In genomic region chr13:17037899-17038298, GRCm38 (mm10) we compare ENCODE assay signal across 21 mouse cellular contexts.
DNase-seq lines count a peak whose midpoint lies in the region; ATAC-seq and TF ChIP-seq lines count a peak whose summit lies in the region.
"Had no signal": no experiment of that assay in that cellular context is flagged by ENCODE, and none has a peak within 500 bp of the region (broad histone marks: within the 10 kb centered on the region; RNA-seq: fewer than 3 reads in every experiment).

No protein-coding gene starts in this region.

- TF ChIP-seq CTCF in intestine, postnatal 0 days (IDR thresholded peaks at IDR 0.05; ENCODE audit: low read depth), result no peak
- TF ChIP-seq CTCF in stomach, postnatal 0 days (IDR thresholded peaks at IDR 0.05; ENCODE audit: low read depth), result no peak
- TF ChIP-seq CTCF in embryonic fibroblast, embryonic 13.5 days (IDR thresholded peaks at IDR 0.05; ENCODE audit: borderline replicate concordance, insufficient read depth, low read length), result no peak

- 0 out of 2 replicates have a peak, but pooled peaks have one; percentile 25 for ATAC-seq in intestine, embryonic 15.5 days
- ATAC-seq in intestine, postnatal 0 days, result no peak
- ATAC-seq in stomach, embryonic 16.5 days (ENCODE audit: insufficient read depth, low FRiP score), result no peak
- ATAC-seq in stomach, postnatal 0 days (ENCODE audit: low FRiP score, low TSS enrichment), result no peak
- ATAC-seq in neural tube, embryonic 15.5 days (ENCODE audit: low FRiP score), result no peak
- ATAC-seq: activated CD4-positive, CD25-positive, alpha-beta regulatory T cell, adult 4 months; forebrain, embryonic 15.5 days had no signal

- TF ChIP-seq EP300 in stomach, postnatal 0 days (optimal IDR thresholded peaks at IDR 0.05), result no peak

- no peak overlapping the region for H3K4me2 ChIP-seq in intestine, embryonic 15.5 days (replicated peaks)
- no peak overlapping the region for H3K4me2 ChIP-seq in intestine, postnatal 0 days (replicated peaks; ENCODE audit: low read depth)
- peak overlapping the region; percentile 4; the same call in 1 of the 2 replicates for H3K4me2 ChIP-seq in stomach, embryonic 16.5 days (ENCODE audit: low read depth, low read length)
- H3K4me2 ChIP-seq in stomach, postnatal 0 days (replicated peaks; ENCODE audit: low read depth), result no peak overlapping the region
- peak overlapping the region; percentile 33 for H3K4me2 ChIP-seq in myocyte (ENCODE audit: low read depth)
- H3K4me2 ChIP-seq in neural tube, embryonic 15.5 days, result no peak overlapping the region
- H3K4me2 ChIP-seq: embryonic facial prominence, embryonic 12.5 days; forebrain, embryonic 15.5 days; heart, embryonic 11.5 days; heart, embryonic 15.5 days; hindbrain, embryonic 15.5 days had no signal

- H3K36me3 ChIP-seq in intestine, embryonic 15.5 days, result no peaks in the 10 kb centered on the region
- H3K36me3 ChIP-seq in intestine, postnatal 0 days (ENCODE audit: control insufficient read depth, insufficient read depth), result no peaks in the 10 kb centered on the region
- no peaks in the 10 kb centered on the region for H3K36me3 ChIP-seq in stomach, embryonic 16.5 days (ENCODE audit: control insufficient read depth, insufficient read depth, low read length)
- H3K36me3 ChIP-seq in stomach, postnatal 0 days (ENCODE audit: control insufficient read depth, insufficient read depth, low read length), result no peaks in the 10 kb centered on the region
- H3K36me3 ChIP-seq in myocyte (ENCODE audit: control insufficient read depth, insufficient read depth), result no peaks in the 10 kb centered on the region
- no peaks in the 10 kb centered on the region for H3K36me3 ChIP-seq in neural tube, embryonic 15.5 days
- H3K36me3 ChIP-seq: embryonic facial prominence, embryonic 12.5 days; forebrain, embryonic 15.5 days; heart, embryonic 15.5 days; hindbrain, embryonic 15.5 days had no signal

- H3K9me3 ChIP-seq in intestine, embryonic 15.5 days, result no peaks in the 10 kb centered on the region
- no peaks in the 10 kb centered on the region for H3K9me3 ChIP-seq in intestine, postnatal 0 days (ENCODE audit: control insufficient read depth)
- no peaks in the 10 kb centered on the region for H3K9me3 ChIP-seq in stomach, embryonic 16.5 days (replicated peaks; ENCODE audit: control insufficient read depth, low read length)
- H3K9me3 ChIP-seq in stomach, postnatal 0 days (ENCODE audit: control insufficient read depth, low read length), result no peaks in the 10 kb centered on the region
- no peaks in the 10 kb centered on the region for H3K9me3 ChIP-seq in neural tube, embryonic 15.5 days (replicated peaks)
- H3K9me3 ChIP-seq: embryonic facial prominence, embryonic 12.5 days; forebrain, embryonic 15.5 days; heart, embryonic 15.5 days; hindbrain, embryonic 15.5 days had no signal

- H3K27me3 ChIP-seq in intestine, embryonic 15.5 days (replicated peaks), result no peaks in the 10 kb centered on the region
- no peaks in the 10 kb centered on the region for H3K27me3 ChIP-seq in intestine, postnatal 0 days (replicated peaks; ENCODE audit: control insufficient read depth, insufficient read depth, low read length)
- H3K27me3 ChIP-seq in stomach, embryonic 16.5 days (ENCODE audit: control insufficient read depth, insufficient read depth, low read length), result no peaks in the 10 kb centered on the region
- H3K27me3 ChIP-seq in stomach, postnatal 0 days (ENCODE audit: control insufficient read depth, insufficient read depth, low read length), result no peaks in the 10 kb centered on the region
- H3K27me3 ChIP-seq in myocyte (ENCODE audit: control insufficient read depth, insufficient read depth, insufficient read length), result no peaks in the 10 kb centered on the region
- H3K27me3 ChIP-seq in neural tube, embryonic 15.5 days (replicated peaks), result no peaks in the 10 kb centered on the region
- H3K27me3 ChIP-seq: embryonic facial prominence, embryonic 12.5 days; forebrain, embryonic 15.5 days; heart, embryonic 15.5 days; hindbrain, embryonic 15.5 days had no signal

- no peak overlapping the region for H3ac ChIP-seq in myocyte (ENCODE audit: control insufficient read depth, insufficient read length)

- DNase-seq in stomach, postnatal 0 days (ENCODE audit: low spot score), result no peak
- no peak for DNase-seq in urinary bladder, postnatal 25 days (ENCODE audit: low spot score)
- DNase-seq: adrenal gland, postnatal 25 days; cerebellum, adult 2 months; gastrocnemius, postnatal 14 days; heart, adult 2 months; heart, postnatal 14 days; kidney, adult 18-20 months had no signal

- no peaks in the 10 kb centered on the region for H3K4me1 ChIP-seq in intestine, embryonic 15.5 days (replicated peaks)
- H3K4me1 ChIP-seq in intestine, postnatal 0 days (replicated peaks; ENCODE audit: control insufficient read depth, insufficient read depth, low read length), result no peaks in the 10 kb centered on the region
- H3K4me1 ChIP-seq in stomach, embryonic 16.5 days (ENCODE audit: control insufficient read depth, insufficient read depth, low read length), result no peaks in the 10 kb centered on the region
- no peaks in the 10 kb centered on the region for H3K4me1 ChIP-seq in stomach, postnatal 0 days (replicated peaks; ENCODE audit: control insufficient read depth, insufficient read depth)
- H3K4me1 ChIP-seq in embryonic fibroblast, embryonic 13.5 days (ENCODE audit: control insufficient read depth, insufficient read depth, low read length), result peaks cover 2% of the 10 kb centered on the region; the same call in 1 of the 2 replicates
- H3K4me1 ChIP-seq in neural tube, embryonic 15.5 days, result no peaks in the 10 kb centered on the region
- H3K4me1 ChIP-seq: embryonic facial prominence, embryonic 12.5 days; forebrain, embryonic 15.5 days; heart, embryonic 15.5 days; hindbrain, embryonic 15.5 days had no signal

- no peak overlapping the region for H3K27ac ChIP-seq in intestine, embryonic 15.5 days
- H3K27ac ChIP-seq in intestine, postnatal 0 days (ENCODE audit: low read depth, low read length), result no peak overlapping the region
- H3K27ac ChIP-seq in stomach, embryonic 16.5 days (ENCODE audit: low read length), result no peak overlapping the region
- no peak overlapping the region for H3K27ac ChIP-seq in stomach, postnatal 0 days (replicated peaks)
- H3K27ac ChIP-seq in embryonic fibroblast, embryonic 13.5 days (ENCODE audit: insufficient read depth, low read length), result peak overlapping the region; percentile 94
- H3K27ac ChIP-seq in neural tube, embryonic 15.5 days (replicated peaks), result no peak overlapping the region
- H3K27ac ChIP-seq: embryonic facial prominence, embryonic 12.5 days; forebrain, embryonic 15.5 days; heart, adult 2 months; heart, embryonic 15.5 days; hindbrain, embryonic 15.5 days had no signal

- no peak for TF ChIP-seq POLR2A in embryonic fibroblast, embryonic 13.5 days (IDR thresholded peaks at IDR 0.05; ENCODE audit: low read depth, low read length)
- TF ChIP-seq POLR2A in myocyte (IDR thresholded peaks at IDR 0.05; ENCODE audit: insufficient read length, low read depth), result no peak

- no peak overlapping the region for H3K4me3 ChIP-seq in intestine, embryonic 15.5 days (replicated peaks)
- no peak overlapping the region for H3K4me3 ChIP-seq in intestine, postnatal 0 days (ENCODE audit: low read depth, low read length)
- H3K4me3 ChIP-seq in stomach, embryonic 16.5 days (replicated peaks; ENCODE audit: low read length), result no peak overlapping the region
- no peak overlapping the region for H3K4me3 ChIP-seq in stomach, postnatal 0 days (ENCODE audit: low read depth, low read length)
- no peak overlapping the region for H3K4me3 ChIP-seq in embryonic fibroblast, embryonic 13.5 days (ENCODE audit: insufficient read depth, low read length)
- no peak overlapping the region for H3K4me3 ChIP-seq in myocyte
- H3K4me3 ChIP-seq in neural tube, embryonic 15.5 days (replicated peaks), result no peak overlapping the region
- H3K4me3 ChIP-seq: embryonic facial prominence, embryonic 12.5 days; erythroblast, embryonic 14.5 days; forebrain, embryonic 15.5 days; heart, adult 2 months; heart, embryonic 15.5 days; hindbrain, embryonic 15.5 days had no signal

- 57% methylated on average over 3 of the region's 3 CpGs for WGBS in intestine, embryonic 15.5 days
- WGBS in intestine, postnatal 0 days, result 62% methylated on average over 3 of the region's 3 CpGs
- 49% methylated on average over 3 of the region's 3 CpGs for WGBS in stomach, embryonic 16.5 days
- 58% methylated on average over 3 of the region's 3 CpGs for WGBS in stomach, postnatal 0 days
- 93% methylated on average over 3 of the region's 3 CpGs for WGBS in neural tube, embryonic 15.5 days

- no peak overlapping the region for H3K9ac ChIP-seq in intestine, embryonic 15.5 days
- H3K9ac ChIP-seq in intestine, postnatal 0 days (ENCODE audit: low read depth, low read length), result no peak overlapping the region
- no peak overlapping the region for H3K9ac ChIP-seq in stomach, embryonic 16.5 days (ENCODE audit: low read length)
- H3K9ac ChIP-seq in stomach, postnatal 0 days (ENCODE audit: low read length), result no peak overlapping the region
- H3K9ac ChIP-seq in neural tube, embryonic 15.5 days (replicated peaks), result no peak overlapping the region
- H3K9ac ChIP-seq: embryonic facial prominence, embryonic 12.5 days; forebrain, embryonic 15.5 days; heart, embryonic 15.5 days; hindbrain, embryonic 15.5 days had no signal

- H3K79me2 ChIP-seq in myocyte (ENCODE audit: control insufficient read depth, insufficient read depth), result no peaks in the 10 kb centered on the region

TF ChIP-seq in myocyte, 11 proteins besides CTCF, POLR2A, EP300 and RAD21:
- TF ChIP-seq TCF3 (IDR thresholded peaks at IDR 0.05; ENCODE audit: insufficient read length, low read depth) (no peak), CEBPB (IDR thresholded peaks at IDR 0.05; ENCODE audit: insufficient read depth, poor library complexity, severe bottlenecking) (no peak), POLR2AphosphoS2 (IDR thresholded peaks at IDR 0.05; ENCODE audit: insufficient read length, low read depth) (no peak), SRF (IDR thresholded peaks at IDR 0.05; ENCODE audit: control insufficient read depth, insufficient read length, low read depth) (no peak), E2F4 (IDR thresholded peaks at IDR 0.05; ENCODE audit: insufficient read depth) (no peak), MAX (IDR thresholded peaks at IDR 0.05; ENCODE audit: low read depth) (no peak), REST (IDR thresholded peaks at IDR 0.05; ENCODE audit: insufficient read depth, insufficient read length) (no peak), MYOG (IDR thresholded peaks at IDR 0.05; ENCODE audit: control insufficient read depth in 1 of 3, insufficient read depth in 1 of 3, insufficient read length in 2 of 3, low read depth in 2 of 3) (no peak)

Comparison
In these comparisons a context has a peak if more than half of its experiments do, and no peak if none do; other contexts are left out.
1. H3K4me2 ChIP-seq: peak in stomach, embryonic 16.5 days (single experiment) and myocyte (single experiment); none in intestine, embryonic 15.5 days (single experiment), intestine, postnatal 0 days (single experiment), stomach, postnatal 0 days (single experiment) and neural tube, embryonic 15.5 days (single experiment).